Mouse (Mus musculus) liver, embryonic 16.5 days (tissue): ENCODE data around the gene Stat5b. TPM values are rescaled to one million over a fixed set of nuclear protein-coding genes. Genes with fewer than 3 reads are reported as not detected.
A peak's percentile ranks its signal among the peaks of the same experiment; 100 is the strongest.

Experiments
- ATAC-seq: fragments of 200-750 bp; cut with Nextera tagmentation; 2 replicates; pipeline ENCODE4 v1.8.0; 2017; ENCODE audit warnings: low read depth, mild to moderate bottlenecking, moderate number of reproducible peaks, moderate library complexity
- H3K27ac ChIP-seq: fragments of 300-500 bp; sonication (generic); 2 replicates; pipeline ENCODE4 v1.5.1; 2014; ENCODE audit warnings: mild to moderate bottlenecking, low read length
- H3K27me3 ChIP-seq: fragments of 300-500 bp; sonication (generic); 2 replicates; pipeline ENCODE4 v1.6.1; 2014; ENCODE audit warnings: low read depth, low read length, mixed read lengths; ENCODE audit not compliant: control insufficient read depth, insufficient read depth
- H3K36me3 ChIP-seq: fragments of 300-500 bp; sonication (generic); 2 replicates; pipeline ENCODE4 v1.6.1; 2014; ENCODE audit warnings: mild to moderate bottlenecking; ENCODE audit not compliant: control insufficient read depth, insufficient read depth
- H3K4me1 ChIP-seq: fragments of 300-500 bp; sonication (generic); 2 replicates; pipeline ENCODE4 v1.6.1; 2014; ENCODE audit warnings: low read depth, low read length, mixed read lengths; ENCODE audit not compliant: control insufficient read depth
- H3K4me2 ChIP-seq: fragments of 300-500 bp; sonication (generic); 2 replicates; pipeline ENCODE4 v1.6.1; 2014; ENCODE audit warnings: low read depth, low read length, mixed read lengths
- H3K4me3 ChIP-seq: fragments of 300-500 bp; sonication (generic); 2 replicates; pipeline ENCODE4 v1.5.1; 2014; ENCODE audit warnings: low read depth, mild to moderate bottlenecking, low read length
- H3K9ac ChIP-seq: fragments of 300-500 bp; sonication (generic); 2 replicates; pipeline ENCODE4 v1.6.1; 2014; ENCODE audit warnings: low read depth, low read length
- H3K9me3 ChIP-seq: fragments of 300-500 bp; sonication (generic); replicated peaks from 2 replicates; pipeline ENCODE4 v1.6.1; 2016; ENCODE audit warnings: low read length; ENCODE audit not compliant: control insufficient read depth
- WGBS: fragments of 180-500 bp; shearing (Covaris S2); extraction: QIAGEN DNeasy Blood & Tissue Kit; methylation state at CpG from one replicate; pipeline ENCODE4 v1.1.7; 2014; ENCODE audit not compliant: insufficient replicate concordance; 5-methylcytosine and 5-hydroxymethylcytosine counted together
- polyA plus RNA-seq: library from polyadenylated mRNA; unstranded; fragments of >200 nt; fragmentation: Nextera tagmentation; extraction: Ambion mirVana; gene quantifications from 2 replicates; pipeline ENCODE4 v1.2.1, GENCODE M21; 2015

The Stat5b gene
- polyA plus RNA-seq, 1 experiment from 2014 or later: 22.6 TPM

GRCm38 (mm10) chr11:100842025-100842424 lies 8.5 kb downstream of the Stat5b start:
- H3K27me3 ChIP-seq: no peaks in the 10 kb centered on the region
- 75% methylated on average over 7 of the region's 7 CpGs for WGBS
- peaks cover 3% of the 10 kb centered on the region for H3K9me3 ChIP-seq
- no peaks in the 10 kb centered on the region; the same call in 1 of the 2 replicates for H3K36me3 ChIP-seq
- peaks cover 25% of the 10 kb centered on the region for H3K4me1 ChIP-seq
- ATAC-seq: peak; percentile 35; the same call in 1 of the 2 replicates
- H3K27ac ChIP-seq: peak overlapping the region; percentile 70
- no peak overlapping the region for H3K9ac ChIP-seq
- H3K4me3 ChIP-seq: no peak overlapping the region
- no peak overlapping the region; the same call in 1 of the 2 replicates for H3K4me2 ChIP-seq

DNA sequence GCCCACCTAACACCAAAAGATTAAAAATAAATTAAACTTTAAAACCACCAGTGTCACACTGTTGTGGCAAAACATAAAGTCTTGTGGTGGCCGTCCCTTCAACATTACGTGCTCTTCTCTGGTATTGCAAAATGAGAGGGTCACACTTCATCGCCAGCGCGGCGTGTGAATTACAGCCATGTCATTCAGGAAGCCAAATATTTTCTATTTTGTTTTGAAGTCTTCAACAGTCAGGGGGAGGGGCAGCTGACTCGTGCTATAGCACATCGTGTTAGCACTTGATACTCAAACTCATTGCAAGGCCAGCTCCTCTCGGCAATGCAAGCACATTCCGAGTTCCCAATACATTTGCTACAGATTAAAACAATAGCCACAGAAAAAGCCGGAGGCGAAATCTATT lies 9.7 kb downstream of the Stat5b start:
- no peaks in the 10 kb centered on the region; the same call in 1 of the 2 replicates for H3K36me3 ChIP-seq
- H3K27me3 ChIP-seq: no peaks in the 10 kb centered on the region
- H3K4me3 ChIP-seq: no peak overlapping the region
- peak; percentile 38; the same call in 1 of the 2 replicates for ATAC-seq
- peaks cover 24% of the 10 kb centered on the region for H3K4me1 ChIP-seq
- H3K9me3 ChIP-seq: peaks cover 3% of the 10 kb centered on the region
- 17% methylated on average over 12 of the region's 12 CpGs for WGBS
- H3K4me2 ChIP-seq: peak overlapping the region; percentile 33
- peak overlapping the region; percentile 68 for H3K27ac ChIP-seq
- H3K9ac ChIP-seq: 0 out of 2 replicates have a peak overlapping the region, but pooled peaks have one; percentile 0

DNA sequence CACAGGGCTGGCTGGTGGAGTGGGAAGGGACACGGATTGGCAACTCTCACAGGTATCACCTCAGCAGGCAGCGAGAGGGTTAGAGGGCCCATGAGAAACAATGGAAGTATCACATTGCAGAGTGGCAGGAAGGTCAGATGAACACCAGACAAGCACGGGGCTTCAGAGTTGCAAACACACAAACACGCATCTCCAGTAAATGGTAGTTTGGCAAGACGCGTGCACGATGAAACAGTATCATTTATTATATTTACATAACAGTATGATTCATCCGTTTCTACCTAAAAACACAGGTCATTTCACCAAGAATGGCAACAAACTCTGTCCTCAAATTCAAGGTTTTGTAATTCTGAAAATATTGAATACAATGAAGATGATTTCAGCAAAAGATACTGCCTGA lies 11.0 kb downstream of the Stat5b start:
- H3K4me1 ChIP-seq: peaks cover 27% of the 10 kb centered on the region
- 75% methylated on average over 8 of the region's 8 CpGs for WGBS
- H3K9me3 ChIP-seq: peaks cover 3% of the 10 kb centered on the region
- no peak overlapping the region for H3K4me3 ChIP-seq
- no peak overlapping the region for H3K4me2 ChIP-seq
- no peak overlapping the region for H3K9ac ChIP-seq
- H3K27me3 ChIP-seq: no peaks in the 10 kb centered on the region
- H3K27ac ChIP-seq: no peak overlapping the region
- no peak for ATAC-seq
- no peaks in the 10 kb centered on the region; the same call in 1 of the 2 replicates for H3K36me3 ChIP-seq

DNA sequence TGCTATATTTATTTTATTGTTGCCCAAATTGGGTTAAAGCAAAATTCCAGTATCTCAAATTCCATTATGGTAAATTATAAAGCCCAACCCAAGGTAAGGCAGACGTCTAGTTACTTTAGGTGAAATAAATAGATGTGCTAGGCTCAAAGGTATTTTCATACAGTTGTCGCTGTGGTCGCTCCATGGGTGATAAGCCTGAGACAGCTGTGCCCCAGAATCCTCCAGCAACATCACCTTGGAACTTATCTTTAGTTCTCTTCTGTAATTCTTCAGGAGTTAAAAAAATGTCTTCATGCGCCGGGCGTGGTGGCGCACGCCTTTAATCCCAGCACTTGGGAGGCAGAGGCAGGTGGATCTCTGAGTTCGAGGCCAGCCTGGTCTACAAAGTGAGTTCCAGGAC lies 11.6 kb downstream of the Stat5b start:
- H3K9ac ChIP-seq: no peak overlapping the region
- H3K27ac ChIP-seq: no peak overlapping the region
- H3K4me3 ChIP-seq: no peak overlapping the region
- no peaks in the 10 kb centered on the region; the same call in 1 of the 2 replicates for H3K36me3 ChIP-seq
- no peaks in the 10 kb centered on the region for H3K27me3 ChIP-seq
- 55% methylated on average over 9 of the region's 9 CpGs for WGBS
- ATAC-seq: no peak
- peaks cover 27% of the 10 kb centered on the region for H3K4me1 ChIP-seq
- peaks cover 3% of the 10 kb centered on the region for H3K9me3 ChIP-seq
- no peak overlapping the region for H3K4me2 ChIP-seq

DNA sequence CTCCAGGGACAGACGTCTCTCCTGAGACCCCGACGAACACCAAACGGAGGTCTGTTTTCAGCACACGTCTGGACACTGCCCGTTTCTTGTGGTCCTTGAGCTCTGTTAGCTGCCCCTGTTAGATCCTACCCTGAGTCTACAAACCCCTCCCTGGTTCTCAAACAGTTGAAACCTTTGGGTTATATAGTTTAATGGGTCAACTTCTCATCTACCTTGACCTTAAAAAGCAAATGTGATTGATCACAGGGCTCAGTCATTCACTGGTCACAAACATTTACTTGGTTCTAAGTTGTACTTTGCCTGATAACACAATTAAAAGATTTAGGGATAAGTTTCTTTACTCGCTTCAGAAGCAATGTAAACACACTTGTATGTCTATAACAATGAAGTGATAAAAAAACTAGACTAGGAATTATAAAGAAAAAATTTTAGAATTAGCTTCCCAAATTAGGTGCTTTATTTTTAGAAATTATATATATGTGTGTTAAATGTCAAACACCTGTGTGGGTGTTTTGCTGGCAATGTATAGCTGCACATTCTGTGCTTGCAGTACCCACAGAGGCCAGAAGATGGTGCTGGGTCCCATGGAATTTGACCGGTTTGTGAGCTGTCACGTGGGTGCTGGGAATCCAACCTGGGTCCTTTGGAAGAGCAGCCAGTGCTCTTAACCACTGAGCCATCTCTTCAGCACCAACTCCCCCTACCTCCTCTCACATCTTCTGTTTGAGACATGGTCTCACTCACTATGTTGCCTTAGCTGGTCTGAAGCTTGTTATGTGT lies 13.4 kb downstream of the Stat5b start:
- Histone ChIP-seq H3K27me3 (no peaks in the 10 kb centered on the region), H3K36me3 (no peaks in the 10 kb centered on the region; the same call in 1 of the 2 replicates), H3K4me1 (peaks cover 22% of the 10 kb centered on the region), H3K9me3 (peaks cover 3% of the 10 kb centered on the region), H3K4me3 (no peak overlapping the region), H3K4me2 (no peak overlapping the region; the same call in 1 of the 2 replicates), H3K9ac (no peak overlapping the region), H3K27ac (peak overlapping the region; percentile 34; the same call in 1 of the 2 replicates)
- WGBS: 72% methylated on average over 9 of the region's 9 CpGs
- peak; percentile 65 for ATAC-seq

DNA sequence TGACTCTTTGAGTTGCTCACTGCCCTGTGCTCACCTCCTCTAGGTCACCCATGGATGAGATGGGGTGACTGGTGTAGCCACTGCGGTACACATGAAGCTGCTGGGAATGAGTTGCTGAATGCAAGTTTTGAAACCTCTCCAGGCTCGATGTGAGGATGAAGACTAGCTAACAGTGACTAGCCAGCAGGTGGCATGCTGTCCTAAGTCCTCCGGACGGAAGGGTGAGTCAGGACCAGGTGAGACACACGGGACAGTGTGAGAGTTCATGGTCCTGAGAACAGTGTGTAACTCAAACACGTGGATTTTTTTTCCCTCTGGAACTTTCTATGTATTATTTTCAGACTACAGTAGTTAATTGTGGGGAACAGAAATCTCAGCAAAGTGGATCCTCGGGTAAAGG lies 17.1 kb downstream of the Stat5b start:
- WGBS: 53% methylated on average over 7 of the region's 7 CpGs
- no peak overlapping the region for H3K27ac ChIP-seq
- no peaks in the 10 kb centered on the region; the same call in 1 of the 2 replicates for H3K36me3 ChIP-seq
- H3K4me3 ChIP-seq: no peak overlapping the region
- H3K27me3 ChIP-seq: no peaks in the 10 kb centered on the region
- ATAC-seq: peak; percentile 50; the same call in 1 of the 2 replicates
- H3K9me3 ChIP-seq: peaks cover 3% of the 10 kb centered on the region
- H3K9ac ChIP-seq: no peak overlapping the region
- H3K4me1 ChIP-seq: peaks cover 27% of the 10 kb centered on the region
- no peak overlapping the region for H3K4me2 ChIP-seq

DNA sequence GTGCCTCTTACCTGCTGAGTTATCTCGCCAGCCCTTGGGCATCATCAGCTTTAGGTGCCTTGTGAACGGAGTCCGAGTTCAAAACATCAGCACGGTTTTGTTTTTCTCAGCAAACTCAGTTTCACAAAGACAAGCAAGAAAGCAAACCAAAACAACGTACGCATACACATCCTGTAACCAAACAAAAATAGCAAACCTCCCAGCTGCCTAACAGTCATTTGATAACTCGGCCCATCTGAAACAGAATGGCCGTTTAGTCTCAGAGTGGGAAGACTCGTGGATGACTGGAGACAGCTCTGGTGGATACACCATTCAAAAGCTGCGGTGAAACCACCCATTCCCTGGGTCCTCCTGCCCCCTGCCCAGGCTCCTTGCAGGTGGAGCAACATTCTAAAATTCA lies 19.1 kb downstream of the Stat5b start:
- H3K27ac ChIP-seq: no peak overlapping the region
- WGBS: 72% methylated on average over 10 of the region's 10 CpGs
- H3K4me1 ChIP-seq: peaks cover 31% of the 10 kb centered on the region
- no peak for ATAC-seq
- H3K36me3 ChIP-seq: no peaks in the 10 kb centered on the region
- no peaks in the 10 kb centered on the region for H3K9me3 ChIP-seq
- no peak overlapping the region for H3K9ac ChIP-seq
- no peaks in the 10 kb centered on the region for H3K27me3 ChIP-seq
- no peak overlapping the region for H3K4me2 ChIP-seq
- H3K4me3 ChIP-seq: no peak overlapping the region

- Histone ChIP-seq H3K9ac (no peak overlapping the region), H3K27ac (no peak overlapping the region), H3K36me3 (no peaks in the 10 kb centered on the region), H3K4me2 (no peak overlapping the region), H3K27me3 (no peaks in the 10 kb centered on the region), H3K4me3 (no peak overlapping the region), H3K9me3 (no peaks in the 10 kb centered on the region), H3K4me1 (peaks cover 29% of the 10 kb centered on the region)
- WGBS: 75% methylated on average over 12 of the region's 12 CpGs
- ATAC-seq: no peak
Observed at GRCm38 (mm10) chr11:100829691-100830090, 20.8 kb downstream of the Stat5b start.

GRCm38 (mm10) chr11:100828676-100829151 lies 21.8 kb downstream of the Stat5b start:
- Histone ChIP-seq H3K4me2 (no peak overlapping the region), H3K27ac (peak overlapping the region; percentile 75), H3K9ac (no peak overlapping the region), H3K36me3 (no peaks in the 10 kb centered on the region), H3K27me3 (no peaks in the 10 kb centered on the region), H3K4me3 (no peak overlapping the region), H3K9me3 (no peaks in the 10 kb centered on the region), H3K4me1 (peaks cover 37% of the 10 kb centered on the region)
- WGBS: 31% methylated on average over 10 of the region's 10 CpGs
- ATAC-seq: peak; percentile 75
